Mouse (Mus musculus) kidney, adult 9 months (tissue): ENCODE measurements around the gene Tada2a.

Experiments
- DNase-seq: peaks from one replicate; pipeline ENCODE4 v3.0.0; 2022

Tada2a gene

GRCm38 (mm10) chr11:84061881-84062280 is 67.5 kb downstream of the Tada2a start:
- no peak for DNase-seq

GRCm38 (mm10) chr11:84060635-84061034 is 68.8 kb downstream of the Tada2a start:
- DNase-seq, result no peak

GRCm38 (mm10) chr11:84059784-84060183 is 69.6 kb downstream of the Tada2a start:
- no peak for DNase-seq

GRCm38 (mm10) chr11:84057418-84057817 is 72.0 kb downstream of the Tada2a start:
- no peak for DNase-seq

- DNase-seq, result no peak
Measured at GRCm38 (mm10) chr11:84053524-84054163, 75.8 kb downstream of the Tada2a start.

- no peak for DNase-seq
Measured at GRCm38 (mm10) chr11:84053055-84053454, 76.3 kb downstream of the Tada2a start.

- no peak for DNase-seq
Measured at GRCm38 (mm10) chr11:84048411-84048810, 81.0 kb downstream of the Tada2a start.

- DNase-seq, result no peak
Measured at GRCm38 (mm10) chr11:84047270-84047669, 82.1 kb downstream of the Tada2a start.

GRCm38 (mm10) chr11:84044988-84045387 is 84.4 kb downstream of the Tada2a start:
- DNase-seq, result no peak

- DNase-seq, result no peak
Measured at GRCm38 (mm10) chr11:84042808-84043762, 86.3 kb downstream of the Tada2a start.

- no peak for DNase-seq
Measured at GRCm38 (mm10) chr11:84040621-84041020, 88.8 kb downstream of the Tada2a start.

- DNase-seq, result no peak
Measured at GRCm38 (mm10) chr11:84033671-84034070, 95.7 kb downstream of the Tada2a start.

- no peak for DNase-seq
Measured at GRCm38 (mm10) chr11:84032559-84032958, 96.8 kb downstream of the Tada2a start.

GRCm38 (mm10) chr11:84031971-84032370 is 97.4 kb downstream of the Tada2a start:
- DNase-seq, result peak; percentile 62
